ENCODE assay signal across 22 mouse cellular contexts in genomic region chr3:77112969-77113368, GRCm38 (mm10).
DNase-seq lines count a peak whose midpoint lies in the region; ATAC-seq and TF ChIP-seq lines count a peak whose summit lies in the region.
"Had no signal": no experiment of that assay in that cellular context is flagged by ENCODE, and none has a peak within 500 bp of the region (broad histone marks: within the 10 kb centered on the region; RNA-seq: fewer than 3 reads in every experiment).

No protein-coding gene starts in this region.

- TF ChIP-seq CTCF in lung, postnatal 0 days (IDR thresholded peaks at IDR 0.05) = no peak

- no peaks in the 10 kb centered on the region for H3K4me1 ChIP-seq in lung, postnatal 0 days (ENCODE audit: insufficient read depth, low read depth, low read length)
- H3K4me1 ChIP-seq: embryonic facial prominence, embryonic 15.5 days; forebrain, embryonic 10.5 days; heart, embryonic 15.5 days had no signal

- no peaks in the 10 kb centered on the region for H3K9me3 ChIP-seq in lung, postnatal 0 days (ENCODE audit: low read length)
- H3K9me3 ChIP-seq: embryonic facial prominence, embryonic 15.5 days; forebrain, embryonic 10.5 days; heart, embryonic 15.5 days had no signal

- no peak overlapping the region for H3K4me2 ChIP-seq in lung, postnatal 0 days (replicated peaks; ENCODE audit: low read depth, low read length)
- H3K4me2 ChIP-seq: embryonic facial prominence, embryonic 15.5 days; heart, embryonic 11.5 days; heart, embryonic 15.5 days had no signal

- WGBS in lung, postnatal 0 days = 34% methylated on average over 2 of the region's 2 CpGs

- no peak overlapping the region for H3K9ac ChIP-seq in lung, postnatal 0 days (replicated peaks; ENCODE audit: low read depth)
- H3K9ac ChIP-seq: embryonic facial prominence, embryonic 15.5 days; heart, embryonic 15.5 days had no signal

- peak; percentile 8 to 9 for DNase-seq in heart, postnatal 10 days
- DNase-seq in heart, postnatal 36 days = no peak
- DNase-seq in lung, postnatal 0 days (ENCODE audit: low spot score) = peak; percentile 19
- no peak for DNase-seq in lung, postnatal 25 days (ENCODE audit: low spot score)
- peak; percentile 4 for DNase-seq in mesoderm, embryonic 11.5 days (ENCODE audit: low read depth, low spot score)
- no peak for DNase-seq in ovary, postnatal 36 days (ENCODE audit: low spot score)
- DNase-seq: adrenal gland, adult 2 months; adrenal gland, postnatal 25 days; cerebellum, adult 18-20 months; cerebellum, adult 9-11 months; cerebellum, postnatal 36 days; gastrocnemius, postnatal 14 days; heart, adult 2 months had no signal

- no peaks in the 10 kb centered on the region for H3K27me3 ChIP-seq in lung, postnatal 0 days (replicated peaks; ENCODE audit: insufficient read depth, low read length)
- H3K27me3 ChIP-seq: embryonic facial prominence, embryonic 15.5 days; heart, embryonic 15.5 days; Patski had no signal

- H3K27ac ChIP-seq in lung, postnatal 0 days (ENCODE audit: low read length) = no peak overlapping the region
- H3K27ac ChIP-seq: embryonic facial prominence, embryonic 15.5 days; forebrain, embryonic 10.5 days; heart, adult 2 months; heart, embryonic 15.5 days; hindbrain, postnatal 0 days had no signal

- ATAC-seq in lung, postnatal 0 days = no peak
- ATAC-seq: activated CD4-positive, CD25-positive, alpha-beta regulatory T cell, adult 4 months; forebrain, embryonic 16.5 days; hindbrain, postnatal 0 days; Patski had no signal

- no peaks in the 10 kb centered on the region for H3K36me3 ChIP-seq in lung, postnatal 0 days (ENCODE audit: insufficient read depth, low read length)
- H3K36me3 ChIP-seq: embryonic facial prominence, embryonic 15.5 days; forebrain, embryonic 10.5 days; heart, embryonic 15.5 days had no signal

- no peak for TF ChIP-seq EP300 in lung, postnatal 0 days (IDR thresholded peaks at IDR 0.05)

- H3K4me3 ChIP-seq in lung, postnatal 0 days (ENCODE audit: low read depth, low read length) = no peak overlapping the region
- H3K4me3 ChIP-seq: embryonic facial prominence, embryonic 15.5 days; erythroblast, embryonic 14.5 days; forebrain, embryonic 10.5 days; heart, adult 2 months; heart, embryonic 15.5 days had no signal

- intact Hi-C loops in heart, postnatal 10 days (cut with DNase I) = no loop called here
- intact Hi-C loops in heart, postnatal 36 days (cut with DNase I) = no loop called here

Comparison
In these comparisons a context has a peak if more than half of its experiments do, and no peak if none do; other contexts are left out.
1. DNase-seq: peak in heart, postnatal 10 days (2 of 2), lung, postnatal 0 days (single experiment) and mesoderm, embryonic 11.5 days (single experiment); none in heart, postnatal 36 days (0 of 2), lung, postnatal 25 days (single experiment) and ovary, postnatal 36 days (single experiment).